Mouse (Mus musculus) kidney, postnatal 0 days (tissue): ENCODE results near the gene Gm14137. TPM values are rescaled to one million over a fixed set of nuclear protein-coding genes. Genes with fewer than 3 reads are reported as not detected.
A peak's percentile ranks its signal among the peaks of the same experiment; 100 is the strongest.

Experiments used
- ATAC-seq: fragments of 200-750 bp; cut with Nextera tagmentation; replicated peaks from 2 replicates; pipeline ENCODE4 v1.8.0; 2017; ENCODE audit warnings: low read depth, moderate number of reproducible peaks, moderate TSS enrichment, moderate library complexity; ENCODE audit not compliant: low FRiP score
- DNase-seq: peaks from one replicate; pipeline ENCODE4 v3.0.0-alpha.2; 2016; ENCODE audit warnings: low spot score
- H3K27ac ChIP-seq: fragments of 300-500 bp; sonication (generic); 2 replicates; pipeline ENCODE4 v1.5.1; 2014; ENCODE audit warnings: mild to moderate bottlenecking
- H3K27me3 ChIP-seq: fragments of 300-500 bp; sonication (generic); 2 replicates; pipeline ENCODE4 v1.6.1; 2014; ENCODE audit warnings: low read length, mixed read lengths; ENCODE audit not compliant: insufficient read depth
- H3K36me3 ChIP-seq: fragments of 300-500 bp; sonication (generic); 2 replicates; pipeline ENCODE4 v1.6.1; 2014; ENCODE audit warnings: low read length, mixed read lengths; ENCODE audit not compliant: insufficient read depth
- H3K4me1 ChIP-seq: fragments of 300-500 bp; sonication (generic); replicated peaks from 2 replicates; pipeline ENCODE4 v1.6.1; 2014; ENCODE audit warnings: antibody characterized with exemption, low read length, mixed read lengths; ENCODE audit not compliant: insufficient read depth
- H3K4me2 ChIP-seq: fragments of 300-500 bp; sonication (generic); 2 replicates; pipeline ENCODE4 v1.6.1; 2014; ENCODE audit warnings: mild to moderate bottlenecking, low read length, moderate library complexity, mixed read lengths
- H3K4me3 ChIP-seq: fragments of 300-500 bp; sonication (generic); replicated peaks from 2 replicates; pipeline ENCODE4 v1.5.1; 2014; ENCODE audit warnings: low read depth, low read length
- H3K9ac ChIP-seq: fragments of 300-500 bp; sonication (generic); 2 replicates; pipeline ENCODE4 v1.6.1; 2014; ENCODE audit warnings: low read depth, low read length
- H3K9me3 ChIP-seq: fragments of 300-500 bp; sonication (generic); replicated peaks from 2 replicates; pipeline ENCODE4 v1.6.1; 2016; ENCODE audit warnings: low read length, inconsistent platforms, mixed read lengths
- CTCF ChIP-seq: IDR thresholded peaks from 2 replicates; pipeline ENCODE4 v1.5.1; 2016; ENCODE audit warnings: antibody characterized with exemption, low read depth, mild to moderate bottlenecking, moderate library complexity
- whole genome bisulfite sequencing: fragments of 180-500 bp; shearing (Covaris S2); extraction: QIAGEN DNeasy Blood & Tissue Kit; methylation state at CpG from one replicate; pipeline ENCODE4 v1.1.7; 2014; 5-methylcytosine and 5-hydroxymethylcytosine counted together
- polyA plus RNA-seq: library from polyadenylated mRNA; unstranded; fragments of >200 nt; fragmentation: Nextera tagmentation; extraction: Ambion mirVana; gene quantifications from 2 replicates; pipeline ENCODE4 v1.2.1, GENCODE M21; 2015

Gene Gm14137
- polyA plus RNA-seq, 1 experiment from 2014 or later, result 0.33 TPM

DNA sequence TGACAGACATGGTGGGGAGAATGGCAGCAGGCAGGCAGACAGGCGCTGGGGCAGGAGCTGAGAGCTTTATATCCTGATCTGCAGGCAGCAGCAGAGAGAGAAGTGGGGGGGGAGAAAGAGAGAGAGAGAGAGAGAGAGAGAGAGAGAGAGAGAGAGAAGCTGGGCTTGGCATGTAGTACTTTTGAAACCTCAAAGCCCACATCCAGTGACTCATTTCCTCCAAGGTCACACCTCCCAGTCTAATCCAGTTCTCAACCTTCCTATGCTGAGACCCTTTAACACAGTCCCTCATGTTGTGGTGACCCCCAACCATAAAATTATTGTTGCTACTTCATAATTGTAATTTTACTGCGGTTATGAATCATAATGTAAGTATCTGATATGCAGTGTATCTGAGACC lies 4.0 kb upstream of the Gm14137 start:
- Histone ChIP-seq H3K9me3 (no peaks in the 10 kb centered on the region), H3K4me2 (no peak overlapping the region), H3K4me3 (no peak overlapping the region), H3K27me3 (no peaks in the 10 kb centered on the region), H3K27ac (no peak overlapping the region), H3K9ac (no peak overlapping the region), H3K4me1 (peaks cover 27% of the 10 kb centered on the region), H3K36me3 (no peaks in the 10 kb centered on the region)
- no peak for TF ChIP-seq CTCF
- no peak for ATAC-seq
- 85% methylated on average over 2 of the region's 2 CpGs for WGBS
- no peak for DNase-seq

DNA sequence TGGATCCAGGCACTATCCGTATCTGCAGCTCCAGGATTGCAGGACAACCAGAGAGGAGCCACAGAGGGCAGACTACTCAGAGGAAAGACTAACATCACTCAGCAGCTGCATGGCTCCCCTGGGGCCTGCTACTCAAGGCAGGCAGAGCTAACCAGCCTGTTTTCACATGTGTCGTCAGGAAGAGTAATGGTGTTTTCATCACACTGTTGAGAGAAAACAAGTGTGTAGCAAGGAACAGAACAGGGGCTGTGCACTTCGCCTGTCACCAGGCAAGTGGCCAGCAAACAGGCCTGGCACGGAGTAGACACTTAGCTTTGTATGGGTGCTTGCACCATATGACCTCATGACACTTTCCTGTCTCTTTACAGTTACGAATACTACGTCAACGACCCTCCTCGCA lies 2.7 kb upstream of the Gm14137 start:
- no peaks in the 10 kb centered on the region for H3K27me3 ChIP-seq
- no peak overlapping the region for H3K9ac ChIP-seq
- H3K9me3 ChIP-seq, result no peaks in the 10 kb centered on the region
- no peak overlapping the region for H3K4me2 ChIP-seq
- peak; percentile 21 for DNase-seq
- ATAC-seq, result no peak
- H3K36me3 ChIP-seq, result no peaks in the 10 kb centered on the region
- no peak for TF ChIP-seq CTCF
- WGBS, result 48% methylated on average over 8 of the region's 8 CpGs
- no peak overlapping the region for H3K27ac ChIP-seq
- peaks cover 27% of the 10 kb centered on the region for H3K4me1 ChIP-seq
- H3K4me3 ChIP-seq, result no peak overlapping the region

DNA sequence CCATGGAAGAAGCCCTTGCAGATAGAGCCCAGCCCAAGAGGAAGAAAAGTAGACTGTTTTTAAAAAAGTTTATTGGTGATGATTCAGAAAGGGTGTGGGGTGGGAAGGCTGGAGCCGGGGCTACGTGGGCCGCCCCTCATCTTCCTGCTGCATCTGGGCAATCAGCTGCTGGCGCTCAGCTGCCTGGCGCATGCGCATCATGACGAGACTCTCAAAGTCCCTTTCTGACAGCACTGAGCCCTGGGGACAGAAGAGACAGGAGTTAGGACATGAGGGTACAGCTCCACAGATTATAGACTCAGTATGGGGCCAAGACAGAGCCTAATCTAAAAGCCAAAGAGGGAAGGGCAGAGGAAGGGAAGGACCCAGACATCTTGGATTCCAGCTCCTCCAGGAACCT lies 1.9 kb upstream of the Gm14137 start:
- Histone ChIP-seq H3K4me2 (no peak overlapping the region), H3K27ac (no peak overlapping the region; the same call in 1 of the 2 replicates), H3K9me3 (no peaks in the 10 kb centered on the region), H3K4me1 (peaks cover 23% of the 10 kb centered on the region), H3K36me3 (no peaks in the 10 kb centered on the region), H3K9ac (no peak overlapping the region), H3K27me3 (no peaks in the 10 kb centered on the region), H3K4me3 (no peak overlapping the region)
- TF ChIP-seq CTCF, result no peak
- WGBS, result 84% methylated on average over 7 of the region's 7 CpGs
- ATAC-seq (no peak), DNase-seq (no peak)

DNA sequence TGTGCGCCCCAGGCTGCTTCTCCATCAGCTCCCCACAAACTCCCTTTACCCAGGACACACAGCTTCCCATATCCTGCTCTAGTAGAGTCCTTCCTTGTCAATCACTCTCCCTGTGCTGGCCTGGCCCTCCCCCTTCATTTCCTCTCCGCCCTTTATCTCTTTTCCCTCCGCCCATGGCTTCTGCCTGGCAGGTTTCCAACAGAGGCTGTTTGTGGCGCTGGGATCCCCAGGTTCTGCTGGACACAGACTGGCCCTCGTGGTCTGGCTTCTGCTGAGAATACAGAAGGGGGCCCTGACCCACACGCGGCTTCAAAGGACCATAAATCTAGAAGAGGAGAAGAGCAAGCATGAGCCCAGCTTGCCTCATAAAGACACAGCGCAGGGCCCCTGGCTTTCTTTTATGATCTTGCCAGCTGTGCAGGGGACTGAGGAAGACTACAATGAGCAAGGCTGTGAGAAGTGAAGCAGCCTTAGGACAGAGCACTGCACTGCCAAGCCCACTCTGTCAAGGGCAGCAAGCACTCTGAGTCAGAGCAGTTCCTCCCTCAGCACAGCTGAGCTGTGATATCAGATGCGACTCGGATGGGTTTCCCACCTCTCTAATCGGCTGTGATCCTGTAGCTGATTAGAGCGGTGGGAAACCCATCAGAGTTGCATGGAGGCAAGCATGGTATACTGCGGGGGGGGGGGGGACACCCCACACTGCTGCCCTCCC lies 1.3 kb upstream of the Gm14137 start:
- Histone ChIP-seq H3K4me1 (peaks cover 18% of the 10 kb centered on the region), H3K36me3 (no peaks in the 10 kb centered on the region), H3K9ac (no peak overlapping the region), H3K9me3 (no peaks in the 10 kb centered on the region), H3K27me3 (no peaks in the 10 kb centered on the region), H3K4me3 (no peak overlapping the region), H3K4me2 (no peak overlapping the region; the same call in 1 of the 2 replicates), H3K27ac (peak overlapping the region; percentile 55; the same call in 1 of the 2 replicates)
- ATAC-seq (peak; percentile 47), DNase-seq (peak; percentile 85)
- 13% methylated on average over 13 of the region's 13 CpGs for WGBS
- no peak for TF ChIP-seq CTCF

DNA sequence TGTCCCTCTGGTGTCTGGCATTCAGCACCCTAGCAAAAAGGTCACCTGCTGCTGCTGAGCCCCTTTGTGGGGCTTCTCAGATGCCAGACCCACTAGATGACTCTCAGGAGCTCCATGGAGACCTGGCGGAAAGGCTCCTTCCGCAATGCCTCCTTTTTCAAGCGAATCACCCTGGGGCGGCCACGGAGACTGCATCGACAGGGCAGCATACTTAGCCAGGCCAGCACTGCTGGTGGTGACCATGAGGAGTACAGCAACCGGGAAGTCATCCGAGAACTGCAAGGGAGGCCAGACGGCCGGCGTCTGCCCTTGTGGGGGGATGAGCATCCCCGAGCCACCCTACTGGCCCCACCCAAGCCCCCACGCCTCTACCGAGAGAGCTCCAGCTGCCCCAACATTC lies 557 bp downstream of the Gm14137 start:
- 45% methylated on average over 14 of the region's 14 CpGs for WGBS

DNA sequence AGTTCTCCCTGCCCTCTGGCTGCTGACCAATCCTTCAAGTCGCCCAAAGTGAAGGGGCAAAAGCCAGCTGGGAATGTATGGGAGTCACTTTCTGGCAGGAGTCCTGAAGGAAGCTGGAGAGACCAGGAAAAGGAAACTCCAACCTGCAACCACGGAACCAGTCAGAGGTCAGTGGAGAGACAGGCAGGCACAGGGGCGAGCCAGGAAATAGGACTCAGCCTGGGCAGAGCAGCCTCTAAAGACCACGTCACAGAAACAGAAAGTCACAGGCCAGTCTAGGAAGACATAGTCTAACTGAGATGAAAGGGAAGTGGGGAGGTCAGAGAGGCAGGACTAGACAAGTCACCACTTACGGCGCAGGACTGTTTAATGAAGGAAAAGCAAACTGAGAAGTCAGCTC lies 1.3 kb downstream of the Gm14137 start:
- Histone ChIP-seq H3K4me3 (no peak overlapping the region), H3K9ac (no peak overlapping the region), H3K4me1 (peaks cover 16% of the 10 kb centered on the region), H3K27ac (no peak overlapping the region), H3K27me3 (no peaks in the 10 kb centered on the region), H3K36me3 (peaks cover 8% of the 10 kb centered on the region; the same call in 1 of the 2 replicates), H3K9me3 (no peaks in the 10 kb centered on the region), H3K4me2 (no peak overlapping the region)
- WGBS, result 48% methylated on average over 6 of the region's 6 CpGs
- peak; percentile 39 for DNase-seq
- TF ChIP-seq CTCF, result no peak
- no peak for ATAC-seq

More for the DNA sequence above, 557 bp downstream of the Gm14137 start:
- H3K36me3 ChIP-seq, result peaks cover 4% of the 10 kb centered on the region; the same call in 1 of the 2 replicates
- H3K9ac ChIP-seq, result no peak overlapping the region
- no peak overlapping the region; the same call in 1 of the 2 replicates for H3K27ac ChIP-seq
- no peak overlapping the region for H3K4me2 ChIP-seq
- no peaks in the 10 kb centered on the region for H3K27me3 ChIP-seq
- DNase-seq (no peak), ATAC-seq (no peak)
- no peak for TF ChIP-seq CTCF
- H3K4me3 ChIP-seq, result no peak overlapping the region
- peaks cover 16% of the 10 kb centered on the region for H3K4me1 ChIP-seq
- H3K9me3 ChIP-seq, result no peaks in the 10 kb centered on the region

DNA sequence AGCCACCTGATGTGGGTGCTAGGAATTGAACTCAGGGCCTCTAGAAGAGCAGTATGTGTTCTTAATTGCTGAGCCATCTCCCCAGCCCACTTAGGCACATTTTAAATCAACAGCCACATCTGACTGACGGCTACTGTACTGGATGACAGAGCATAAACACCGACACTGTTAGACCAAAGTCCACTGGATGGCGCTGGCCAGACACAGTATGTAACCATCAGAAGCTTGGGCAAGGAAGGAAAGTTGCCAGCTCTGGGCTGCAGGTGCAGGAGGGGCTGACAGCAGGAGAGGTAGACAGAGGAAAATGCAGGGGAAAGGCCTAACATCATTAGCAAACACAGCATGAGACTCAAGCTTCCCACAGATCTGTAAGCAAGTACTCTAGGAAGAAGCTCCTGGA lies 2.5 kb downstream of the Gm14137 start:
- Histone ChIP-seq H3K9me3 (no peaks in the 10 kb centered on the region), H3K4me3 (no peak overlapping the region), H3K27me3 (no peaks in the 10 kb centered on the region), H3K4me2 (no peak overlapping the region), H3K9ac (no peak overlapping the region), H3K4me1 (peaks cover 16% of the 10 kb centered on the region), H3K27ac (no peak overlapping the region), H3K36me3 (peaks cover 8% of the 10 kb centered on the region; the same call in 1 of the 2 replicates)
- ATAC-seq, result no peak
- TF ChIP-seq CTCF, result 0 out of 2 replicates have a peak, but pooled peaks have one; percentile 25
- WGBS, result 48% methylated on average over 3 of the region's 3 CpGs
- DNase-seq, result no peak
